In genomic region chrX:136290817-136291281, GRCm38 (mm10) we compare ENCODE assay signal across 9 mouse cellular contexts. TPM values are rescaled to one million over a fixed set of nuclear protein-coding genes. Genes with fewer than 3 reads are reported as not detected.
DNase-seq lines count a peak whose midpoint lies in the region; ATAC-seq lines count a peak whose summit lies in the region.
"Had no signal": no experiment of that assay in that cellular context is flagged by ENCODE, and none has a peak within 500 bp of the region (broad histone marks: within the 10 kb centered on the region; RNA-seq: fewer than 3 reads in every experiment).

No protein-coding gene starts in this region.

- no peaks in the 10 kb centered on the region for H3K9me3 ChIP-seq in forebrain, embryonic 10.5 days
- H3K9me3 ChIP-seq in neural tube, embryonic 13.5 days = no peaks in the 10 kb centered on the region
- H3K9me3 ChIP-seq in liver, embryonic 12.5 days (replicated peaks) = no peaks in the 10 kb centered on the region

- peak overlapping the region; percentile 34; the same call in 1 of the 2 replicates for H3K4me3 ChIP-seq in forebrain, embryonic 10.5 days
- peak overlapping the region; percentile 12; the same call in 1 of the 2 replicates for H3K4me3 ChIP-seq in neural tube, embryonic 13.5 days
- no peak overlapping the region for H3K4me3 ChIP-seq in liver, embryonic 12.5 days

- H3K27ac ChIP-seq in forebrain, embryonic 10.5 days = peak overlapping the region; percentile 75
- H3K27ac ChIP-seq in neural tube, embryonic 13.5 days (replicated peaks) = peak overlapping the region; percentile 74
- no peak overlapping the region for H3K27ac ChIP-seq in liver, embryonic 12.5 days

- H3K36me3 ChIP-seq in forebrain, embryonic 10.5 days (replicated peaks) = no peaks in the 10 kb centered on the region
- no peaks in the 10 kb centered on the region for H3K36me3 ChIP-seq in neural tube, embryonic 13.5 days
- H3K36me3 ChIP-seq in liver, embryonic 12.5 days = no peaks in the 10 kb centered on the region

- 31% methylated on average over 8 of the region's 8 CpGs for WGBS in forebrain, embryonic 10.5 days
- WGBS in neural tube, embryonic 13.5 days = 20% methylated on average over 8 of the region's 8 CpGs
- WGBS in liver, embryonic 12.5 days (ENCODE audit: insufficient replicate concordance) = 41% methylated on average over 8 of the region's 8 CpGs

- DNase-seq in kidney, postnatal 10 days = peak; percentile 10
- DNase-seq in kidney, adult 11 months = no peak
- DNase-seq in forebrain, embryonic 10.5 days (ENCODE audit: extremely low spot score, low spot score) = peak; percentile 73
- peak; percentile 4 to 13 for DNase-seq in layer of hippocampus, postnatal 14 days (ENCODE audit: low spot score in 2 of 2)
- no peak for DNase-seq in ovary, postnatal 14 days (ENCODE audit: low spot score)

- H3K27me3 ChIP-seq in forebrain, embryonic 10.5 days (ENCODE audit: poor library complexity, severe bottlenecking) = peaks cover 3% of the 10 kb centered on the region; the same call in 1 of the 2 replicates
- H3K27me3 ChIP-seq in neural tube, embryonic 13.5 days = no peaks in the 10 kb centered on the region
- no peaks in the 10 kb centered on the region for H3K27me3 ChIP-seq in liver, embryonic 12.5 days (replicated peaks)

- ATAC-seq in neural tube, embryonic 13.5 days (ENCODE audit: low read depth) = peak; percentile 98
- ATAC-seq in activated CD4-positive, CD25-positive, alpha-beta regulatory T cell, adult 4 months = no peak
- ATAC-seq in liver, embryonic 12.5 days = no peak
- ATAC-seq: Patski had no signal

- peaks cover 15% of the 10 kb centered on the region for H3K4me1 ChIP-seq in forebrain, embryonic 10.5 days
- H3K4me1 ChIP-seq in neural tube, embryonic 13.5 days (replicated peaks) = no peaks in the 10 kb centered on the region
- H3K4me1 ChIP-seq in liver, embryonic 12.5 days = no peaks in the 10 kb centered on the region

- no peak overlapping the region for H3K9ac ChIP-seq in neural tube, embryonic 13.5 days
- H3K9ac ChIP-seq in liver, embryonic 12.5 days = no peak overlapping the region

- H3K4me2 ChIP-seq in neural tube, embryonic 13.5 days = peak overlapping the region; percentile 47
- no peak overlapping the region for H3K4me2 ChIP-seq in liver, embryonic 12.5 days

RNA-seq across cellular contexts. Expression of gene Bex3, which starts 20.8 kb away (rescaled TPM):
- 666 and 672 TPM in 2 replicates for polyA plus RNA-seq in forebrain, embryonic 10.5 days (2016; fragmentation: Nextera tagmentation; extraction: Ambion mirVana)
- total RNA-seq in layer of hippocampus, postnatal 14 days (2021) = 100 to 1,000 TPM; 355 to 394 TPM
- 703 and 734 TPM in 2 replicates for polyA plus RNA-seq in neural tube, embryonic 13.5 days (2015; fragmentation: Nextera tagmentation; extraction: Ambion mirVana)
- 10 to 100 TPM; 72.1 to 86.9 TPM for polyA plus RNA-seq in activated CD4-positive, CD25-positive, alpha-beta regulatory T cell, adult 4 months (2017; shearing (Covaris generic))
- 273 and 279 TPM in 2 replicates for polyA plus RNA-seq in liver, embryonic 12.5 days (2016; fragmentation: Nextera tagmentation; extraction: Ambion mirVana)

RNA-seq across cellular contexts. Expression of gene Tceal9, which starts 46.0 kb away (rescaled TPM):
- 360 and 363 TPM in 2 replicates for polyA plus RNA-seq in forebrain, embryonic 10.5 days (2016; fragmentation: Nextera tagmentation; extraction: Ambion mirVana)
- total RNA-seq in layer of hippocampus, postnatal 14 days (2021) = 10 to 100 TPM; 79.9 to 86.3 TPM
- polyA plus RNA-seq in neural tube, embryonic 13.5 days (2015; fragmentation: Nextera tagmentation; extraction: Ambion mirVana) = 303 and 387 TPM in 2 replicates
- 10 to 100 TPM; 57.9 to 72.5 TPM for polyA plus RNA-seq in activated CD4-positive, CD25-positive, alpha-beta regulatory T cell, adult 4 months (2017; shearing (Covaris generic))
- 223 and 224 TPM in 2 replicates for polyA plus RNA-seq in liver, embryonic 12.5 days (2016; fragmentation: Nextera tagmentation; extraction: Ambion mirVana)

Comparison
In these comparisons a context has a peak if more than half of its experiments do, and no peak if none do; other contexts are left out.
1. DNase-seq: peak in kidney, postnatal 10 days (single experiment), forebrain, embryonic 10.5 days (single experiment) and layer of hippocampus, postnatal 14 days (2 of 2); none in kidney, adult 11 months (single experiment) and ovary, postnatal 14 days (single experiment).